Mouse (Mus musculus): Measurements from ENCODE around the gene Rdh8. TPM values are rescaled to one million over a fixed set of nuclear protein-coding genes. Genes with fewer than 3 reads are reported as not detected.

Rdh8 gene
- polyA plus RNA-seq, 2 experiments from 2014 or later = not detected

- ATAC-seq = no peak
These were observed 19.1 kb downstream of the Rdh8 start for GRCm38 (mm10) chr9:20837184-20837947.

GRCm38 (mm10) chr9:20838931-20839330, 20.6 kb downstream of the Rdh8 start:
- ATAC-seq = no peak

GRCm38 (mm10) chr9:20842211-20842610, 23.9 kb downstream of the Rdh8 start:
- no peak for ATAC-seq

- ATAC-seq = no peak
These were observed 24.4 kb downstream of the Rdh8 start for GRCm38 (mm10) chr9:20842670-20843069.

GRCm38 (mm10) chr9:20850179-20850578, 31.9 kb downstream of the Rdh8 start:
- no peak for ATAC-seq

GRCm38 (mm10) chr9:20857131-20857530, 38.8 kb downstream of the Rdh8 start:
- ATAC-seq = no peak

- ATAC-seq = no peak
These were observed 41.6 kb downstream of the Rdh8 start for GRCm38 (mm10) chr9:20859926-20860325.

GRCm38 (mm10) chr9:20861821-20862220, 43.5 kb downstream of the Rdh8 start:
- ATAC-seq = no peak

GRCm38 (mm10) chr9:20862225-20862624, 43.9 kb downstream of the Rdh8 start:
- ATAC-seq = no peak

GRCm38 (mm10) chr9:20866879-20867278, 48.6 kb downstream of the Rdh8 start:
- ATAC-seq = no peak

GRCm38 (mm10) chr9:20868448-20869001, 50.2 kb downstream of the Rdh8 start, which contains the start of gene A230050P20Rik:
TSS of gene A230050P20Rik (plus strand) at chr9:20868642.
- peak; percentile 74 for ATAC-seq

GRCm38 (mm10) chr9:20869246-20869645, 50.9 kb downstream of the Rdh8 start:
- ATAC-seq = peak; percentile 37

GRCm38 (mm10) chr9:20870211-20871173, 52.2 kb downstream of the Rdh8 start:
- no peak for ATAC-seq

GRCm38 (mm10) chr9:20872991-20873390, 54.7 kb downstream of the Rdh8 start:
- ATAC-seq = no peak

- ATAC-seq = no peak
These were observed 55.2 kb downstream of the Rdh8 start for GRCm38 (mm10) chr9:20873521-20873920.

GRCm38 (mm10) chr9:20875021-20875790, 56.9 kb downstream of the Rdh8 start:
- no peak for ATAC-seq

Other genes starting within 250 kb of the Rdh8 start
- 10 to 100 TPM; 12.3 to 18.8 TPM for gene Zfp846, start 237.2 kb upstream of the Rdh8 start, polyA plus RNA-seq (2017; shearing (Covaris generic))
- gene Ubl5, start 175.6 kb upstream of the Rdh8 start, polyA plus RNA-seq (2017; shearing (Covaris generic)) = 100 to 1,000 TPM; 274 to 342 TPM
- 10 to 100 TPM; 54.4 to 79.2 TPM for gene Fbxl12, start 173.7 kb upstream of the Rdh8 start, polyA plus RNA-seq (2017; shearing (Covaris generic))
- 10 to 100 TPM; 19.7 to 22.9 TPM for gene Pin1, start 166.4 kb upstream of the Rdh8 start, polyA plus RNA-seq (2017; shearing (Covaris generic))
- gene Olfm2, start 72.2 kb upstream of the Rdh8 start, polyA plus RNA-seq (2017; shearing (Covaris generic)) = under 1 TPM in 1 of 2 experiments, not detected in 1; 0.44 TPM
- not detected for gene Col5a3, start 3.4 kb upstream of the Rdh8 start, polyA plus RNA-seq (2017; shearing (Covaris generic))
- 10 to 100 TPM; 13.8 to 24.3 TPM for gene A230050P20Rik, start 50.1 kb downstream of the Rdh8 start, polyA plus RNA-seq (2017; shearing (Covaris generic))
- gene Angptl6, start 61.2 kb downstream of the Rdh8 start, polyA plus RNA-seq (2017; shearing (Covaris generic)) = 1 to 10 TPM in 1 of 2 experiments, under 1 TPM in 1; 0.43 to 1.1 TPM
- 10 to 100 TPM; 24.1 to 36.4 TPM for gene Ppan, start 69.7 kb downstream of the Rdh8 start, polyA plus RNA-seq (2017; shearing (Covaris generic))
- gene Eif3g, start 80.1 kb downstream of the Rdh8 start, polyA plus RNA-seq (2017; shearing (Covaris generic)) = 100 to 1,000 TPM; 200 to 213 TPM
- gene Dnmt1, start 141.4 kb downstream of the Rdh8 start, polyA plus RNA-seq (2017; shearing (Covaris generic)) = 10 to 100 TPM; 43.0 to 75.2 TPM
- 1 to 10 TPM; 3.2 to 5.6 TPM for gene S1pr2, start 158.3 kb downstream of the Rdh8 start, polyA plus RNA-seq (2017; shearing (Covaris generic))
- 100 to 1,000 TPM in 1 of 2 experiments, 10 to 100 TPM in 1; 94.9 to 122 TPM for gene Mrpl4, start 184.2 kb downstream of the Rdh8 start, polyA plus RNA-seq (2017; shearing (Covaris generic))
- gene Icam1, start 197.5 kb downstream of the Rdh8 start, polyA plus RNA-seq (2017; shearing (Covaris generic)) = 100 to 1,000 TPM in 1 of 2 experiments, 10 to 100 TPM in 1; 66.8 to 106 TPM
- gene Icam4, start 210.9 kb downstream of the Rdh8 start, polyA plus RNA-seq (2017; shearing (Covaris generic)) = 1 to 10 TPM; 2.7 to 3.5 TPM
- under 1 TPM in 1 of 2 experiments, not detected in 1; 0.20 TPM for gene Icam5, start 213.6 kb downstream of the Rdh8 start, polyA plus RNA-seq (2017; shearing (Covaris generic))
- 1 to 10 TPM in 1 of 2 experiments, not detected in 1; 1.4 TPM for gene Zglp1, start 248.6 kb downstream of the Rdh8 start, polyA plus RNA-seq (2017; shearing (Covaris generic))